Mouse (Mus musculus): ENCODE results near the gene Gm49369. TPM values are rescaled to one million over a fixed set of nuclear protein-coding genes. Genes with fewer than 3 reads are reported as not detected.
A peak's percentile ranks its signal among the peaks of the same experiment; 100 is the strongest.

The Gm49369 gene
- polyA plus RNA-seq, 1 experiment, result 0.31 TPM

- H3K36me3 ChIP-seq (ENCODE audit: control insufficient read depth, insufficient read depth), result no peaks in the 10 kb centered on the region
- H3K4me2 ChIP-seq (ENCODE audit: low read depth), result no peak overlapping the region
- H3K4me3 ChIP-seq, result no peak overlapping the region
- H3K79me2 ChIP-seq (ENCODE audit: control insufficient read depth, insufficient read depth), result no peaks in the 10 kb centered on the region
- TF ChIP-seq POLR2AphosphoS2 (IDR thresholded peaks at IDR 0.05; ENCODE audit: insufficient read length, low read depth), result no peak
- no peak for TF ChIP-seq TCF12 (IDR thresholded peaks at IDR 0.05; ENCODE audit: insufficient read depth, poor library complexity, severe bottlenecking)
- TF ChIP-seq SRF (IDR thresholded peaks at IDR 0.05; ENCODE audit: control insufficient read depth, insufficient read length, low read depth), result no peak
- TF ChIP-seq CEBPB (IDR thresholded peaks at IDR 0.05; ENCODE audit: insufficient read depth, poor library complexity, severe bottlenecking), result no peak
- TF ChIP-seq E2F4 (IDR thresholded peaks at IDR 0.05; ENCODE audit: insufficient read depth), result no peak
- TF ChIP-seq USF1 (IDR thresholded peaks at IDR 0.05; ENCODE audit: low read depth), result no peak
- no peak for TF ChIP-seq TCF3 (IDR thresholded peaks at IDR 0.05; ENCODE audit: insufficient read length, low read depth)
- TF ChIP-seq MYOD1 (IDR thresholded peaks at IDR 0.05; ENCODE audit: control insufficient read depth in 1 of 3, insufficient read length in 2 of 3, low read depth in 2 of 3), result no peak
- no peak for TF ChIP-seq POLR2A (IDR thresholded peaks at IDR 0.05; ENCODE audit: insufficient read length, low read depth)
- no peak for TF ChIP-seq MYOG (IDR thresholded peaks at IDR 0.05; ENCODE audit: control insufficient read depth in 1 of 3, insufficient read depth in 1 of 3, insufficient read length in 2 of 3, low read depth in 2 of 3)
- no peak for TF ChIP-seq MAX (IDR thresholded peaks at IDR 0.05; ENCODE audit: low read depth)
- no peak for TF ChIP-seq REST (IDR thresholded peaks at IDR 0.05; ENCODE audit: insufficient read depth, insufficient read length)
- H3K27me3 ChIP-seq (ENCODE audit: control insufficient read depth, insufficient read depth, insufficient read length), result no peaks in the 10 kb centered on the region
- H3ac ChIP-seq (ENCODE audit: control insufficient read depth, insufficient read length), result no peak overlapping the region
These were observed 12.6 kb downstream of the Gm49369 start for GRCm38 (mm10) chr7:142369820-142370219.

GRCm38 (mm10) chr7:142368856-142369255 is 13.6 kb downstream of the Gm49369 start:
- Histone ChIP-seq H3K27me3 (ENCODE audit: control insufficient read depth, insufficient read depth, insufficient read length) (no peaks in the 10 kb centered on the region), H3K36me3 (ENCODE audit: control insufficient read depth, insufficient read depth) (no peaks in the 10 kb centered on the region), H3K4me3 (no peak overlapping the region), H3ac (ENCODE audit: control insufficient read depth, insufficient read length) (no peak overlapping the region), H3K79me2 (ENCODE audit: control insufficient read depth, insufficient read depth) (no peaks in the 10 kb centered on the region), H3K4me2 (ENCODE audit: low read depth) (no peak overlapping the region)
- TF ChIP-seq MAX (IDR thresholded peaks at IDR 0.05; ENCODE audit: low read depth) (no peak), MYOD1 (IDR thresholded peaks at IDR 0.05; ENCODE audit: control insufficient read depth in 1 of 3, insufficient read length in 2 of 3, low read depth in 2 of 3) (no peak), E2F4 (IDR thresholded peaks at IDR 0.05; ENCODE audit: insufficient read depth) (no peak), REST (IDR thresholded peaks at IDR 0.05; ENCODE audit: insufficient read depth, insufficient read length) (no peak), POLR2AphosphoS2 (IDR thresholded peaks at IDR 0.05; ENCODE audit: insufficient read length, low read depth) (no peak), TCF12 (IDR thresholded peaks at IDR 0.05; ENCODE audit: insufficient read depth, poor library complexity, severe bottlenecking) (no peak), MYOG (IDR thresholded peaks at IDR 0.05; ENCODE audit: control insufficient read depth in 1 of 3, insufficient read depth in 1 of 3, insufficient read length in 2 of 3, low read depth in 2 of 3) (no peak), USF1 (IDR thresholded peaks at IDR 0.05; ENCODE audit: low read depth) (no peak), POLR2A (IDR thresholded peaks at IDR 0.05; ENCODE audit: insufficient read length, low read depth) (no peak), SRF (IDR thresholded peaks at IDR 0.05; ENCODE audit: control insufficient read depth, insufficient read length, low read depth) (no peak), TCF3 (IDR thresholded peaks at IDR 0.05; ENCODE audit: insufficient read length, low read depth) (no peak), CEBPB (IDR thresholded peaks at IDR 0.05; ENCODE audit: insufficient read depth, poor library complexity, severe bottlenecking) (no peak)

- H3K36me3 ChIP-seq (ENCODE audit: control insufficient read depth, insufficient read depth), result no peaks in the 10 kb centered on the region
- peak overlapping the region; percentile 50 for H3K4me2 ChIP-seq (ENCODE audit: low read depth)
- no peaks in the 10 kb centered on the region for H3K79me2 ChIP-seq (ENCODE audit: control insufficient read depth, insufficient read depth)
- no peak for TF ChIP-seq MAX (IDR thresholded peaks at IDR 0.05; ENCODE audit: low read depth)
- no peak for TF ChIP-seq USF1 (IDR thresholded peaks at IDR 0.05; ENCODE audit: low read depth)
- no peak for TF ChIP-seq POLR2A (IDR thresholded peaks at IDR 0.05; ENCODE audit: insufficient read length, low read depth)
- no peak for TF ChIP-seq TCF12 (IDR thresholded peaks at IDR 0.05; ENCODE audit: insufficient read depth, poor library complexity, severe bottlenecking)
- TF ChIP-seq POLR2AphosphoS2 (IDR thresholded peaks at IDR 0.05; ENCODE audit: insufficient read length, low read depth), result no peak
- no peak for TF ChIP-seq E2F4 (IDR thresholded peaks at IDR 0.05; ENCODE audit: insufficient read depth)
- TF ChIP-seq TCF3 (IDR thresholded peaks at IDR 0.05; ENCODE audit: insufficient read length, low read depth), result no peak
- TF ChIP-seq CEBPB (IDR thresholded peaks at IDR 0.05; ENCODE audit: insufficient read depth, poor library complexity, severe bottlenecking), result no peak
- TF ChIP-seq SRF (IDR thresholded peaks at IDR 0.05; ENCODE audit: control insufficient read depth, insufficient read length, low read depth), result no peak
- TF ChIP-seq MYOG (IDR thresholded peaks at IDR 0.05; ENCODE audit: control insufficient read depth in 1 of 3, insufficient read depth in 1 of 3, insufficient read length in 2 of 3, low read depth in 2 of 3), result no peak
- no peak for TF ChIP-seq MYOD1 (IDR thresholded peaks at IDR 0.05; ENCODE audit: control insufficient read depth in 1 of 3, insufficient read length in 2 of 3, low read depth in 2 of 3)
- TF ChIP-seq REST (IDR thresholded peaks at IDR 0.05; ENCODE audit: insufficient read depth, insufficient read length), result no peak
- no peak overlapping the region for H3K4me3 ChIP-seq
- no peak overlapping the region for H3ac ChIP-seq (ENCODE audit: control insufficient read depth, insufficient read length)
- H3K27me3 ChIP-seq (ENCODE audit: control insufficient read depth, insufficient read depth, insufficient read length), result no peaks in the 10 kb centered on the region
These were observed 19.4 kb downstream of the Gm49369 start for GRCm38 (mm10) chr7:142363107-142363506.

- H3K4me2 ChIP-seq (ENCODE audit: low read depth), result no peak overlapping the region
- H3ac ChIP-seq (ENCODE audit: control insufficient read depth, insufficient read length), result no peak overlapping the region
- TF ChIP-seq MYOG (IDR thresholded peaks at IDR 0.05; ENCODE audit: control insufficient read depth in 1 of 3, insufficient read depth in 1 of 3, insufficient read length in 2 of 3, low read depth in 2 of 3), result no peak
- no peak for TF ChIP-seq E2F4 (IDR thresholded peaks at IDR 0.05; ENCODE audit: insufficient read depth)
- TF ChIP-seq USF1 (IDR thresholded peaks at IDR 0.05; ENCODE audit: low read depth), result no peak
- no peak for TF ChIP-seq TCF12 (IDR thresholded peaks at IDR 0.05; ENCODE audit: insufficient read depth, poor library complexity, severe bottlenecking)
- no peak for TF ChIP-seq TCF3 (IDR thresholded peaks at IDR 0.05; ENCODE audit: insufficient read length, low read depth)
- no peak for TF ChIP-seq POLR2A (IDR thresholded peaks at IDR 0.05; ENCODE audit: insufficient read length, low read depth)
- no peaks in the 10 kb centered on the region for H3K36me3 ChIP-seq (ENCODE audit: control insufficient read depth, insufficient read depth)
- no peak overlapping the region for H3K4me3 ChIP-seq
- no peaks in the 10 kb centered on the region for H3K79me2 ChIP-seq (ENCODE audit: control insufficient read depth, insufficient read depth)
- H3K27me3 ChIP-seq (ENCODE audit: control insufficient read depth, insufficient read depth, insufficient read length), result no peaks in the 10 kb centered on the region
These were observed 21.7 kb downstream of the Gm49369 start for GRCm38 (mm10) chr7:142360743-142361142.

All from myocyte (in vitro differentiated cells).